15 mouse cellular contexts compared by ENCODE assay signal in genomic region chr17:30749391-30749790, GRCm38 (mm10).
"Had no signal": no experiment of that assay in that cellular context is flagged by ENCODE, and none has a peak within 500 bp of the region (broad histone marks: within the 10 kb centered on the region; RNA-seq: fewer than 3 reads in every experiment).

No protein-coding gene starts in this region.

- H3K27me3 ChIP-seq: neural tube, embryonic 15.5 days; stomach, embryonic 15.5 days had no signal

- H3K4me3 ChIP-seq: neural tube, embryonic 15.5 days; stomach, embryonic 15.5 days had no signal

- H3K27ac ChIP-seq: neural tube, embryonic 15.5 days; stomach, embryonic 15.5 days; stomach, postnatal 0 days had no signal

- H3K36me3 ChIP-seq: neural tube, embryonic 15.5 days; stomach, embryonic 15.5 days had no signal

- DNase-seq: retina, postnatal 1 day; right cerebral cortex, adult 18-20 months; right cerebral cortex, postnatal 14 days; right cerebral cortex, postnatal 25 days; right cerebral cortex, postnatal 4 days; spleen, adult 18-20 months; thymus, adult 18-20 months; thymus, adult 2 months; thymus, postnatal 14 days; thymus, postnatal 25 days; thymus, postnatal 36 days; thymus, postnatal 4 days had no signal

- H3K4me1 ChIP-seq: stomach, embryonic 15.5 days had no signal

- H3K9me3 ChIP-seq: neural tube, embryonic 15.5 days; stomach, embryonic 15.5 days had no signal
